In the genomic region with DNA sequence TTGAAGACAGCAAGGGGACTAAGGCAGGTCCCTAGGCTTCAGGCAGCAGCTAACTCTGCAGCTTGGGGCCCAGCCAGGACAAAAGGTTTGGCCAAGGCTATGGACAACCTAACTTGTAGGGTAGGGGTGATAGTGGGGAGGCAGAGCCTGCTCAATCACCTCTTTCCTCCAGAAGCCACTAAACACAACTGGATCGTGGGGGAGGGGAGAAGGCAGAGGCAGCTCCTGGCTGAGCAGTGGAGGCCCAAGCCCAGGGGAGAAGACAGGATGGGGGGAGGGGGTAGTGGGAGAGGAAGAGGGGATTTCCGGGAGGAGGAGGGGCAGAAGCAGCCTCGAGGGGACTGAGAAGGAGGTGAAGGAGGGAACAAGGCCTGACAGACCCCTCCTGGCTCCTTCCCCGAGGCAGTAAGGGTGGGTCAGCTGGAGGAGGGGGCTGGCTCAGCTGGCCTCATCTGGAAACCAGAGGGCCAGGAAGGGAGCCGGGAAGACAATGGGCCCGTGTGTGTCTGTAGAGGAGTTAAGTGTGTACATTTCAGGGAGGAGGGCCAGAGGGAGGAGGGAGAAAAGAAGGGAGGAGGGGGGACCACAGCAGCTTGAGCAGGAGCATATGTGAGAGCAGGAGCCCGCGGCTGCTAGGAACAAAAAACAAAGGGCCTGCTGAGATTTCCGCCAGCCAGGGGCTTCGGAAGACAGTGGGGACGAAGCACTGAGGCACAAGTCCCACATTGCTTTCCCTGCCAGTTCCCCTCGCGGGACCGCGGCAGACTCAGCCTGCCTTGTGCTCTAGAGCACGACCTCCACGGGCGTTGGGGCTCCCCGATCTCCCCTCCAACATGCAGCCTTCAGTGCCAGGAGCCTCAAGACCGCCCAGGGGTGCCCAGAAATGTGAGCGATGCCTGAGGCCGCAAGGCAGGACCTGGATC, we compare ENCODE assay signal across 10 mouse cellular contexts. TPM values are rescaled to one million over a fixed set of nuclear protein-coding genes. Genes with fewer than 3 reads are reported as not detected.
DNase-seq lines count a peak whose midpoint lies in the region; ATAC-seq and TF ChIP-seq lines count a peak whose summit lies in the region.
"Had no signal": no experiment of that assay in that cellular context is flagged by ENCODE, and none has a peak within 500 bp of the region (broad histone marks: within the 10 kb centered on the region; RNA-seq: fewer than 3 reads in every experiment).

No protein-coding gene starts in this region.

- intact Hi-C loops in gastrocnemius, adult 2 months (cut with DNase I): no loop called here

- H3K4me3 ChIP-seq in gastrocnemius, adult 2 months: peak overlapping the region; percentile 90
- peak overlapping the region; percentile 73 for H3K4me3 ChIP-seq in liver, embryonic 15.5 days (replicated peaks)
- H3K4me3 ChIP-seq in olfactory bulb, adult 2 months (ENCODE audit: insufficient read depth, low read depth, low read length): peak overlapping the region; percentile 78

- H3K36me3 ChIP-seq in liver, embryonic 15.5 days (replicated peaks): peaks cover 38% of the 10 kb centered on the region

- peak overlapping the region; percentile 86 for H3K9ac ChIP-seq in liver, embryonic 15.5 days

- H3K9me3 ChIP-seq in liver, embryonic 15.5 days (replicated peaks): no peaks in the 10 kb centered on the region

- no peak for TF ChIP-seq POLR2A in olfactory bulb, adult 2 months (IDR thresholded peaks at IDR 0.05; ENCODE audit: insufficient read depth, low read depth, low read length)

- no peak for ATAC-seq in cerebellum, adult (ENCODE audit: insufficient number of reproducible peaks, low FRiP score, low TSS enrichment)
- no peak for ATAC-seq in liver, embryonic 15.5 days (ENCODE audit: insufficient read depth)
- ATAC-seq in granulocyte monocyte progenitor cell, adult 5-6 weeks (replicated peaks; ENCODE audit: poor library complexity, severe bottlenecking): no peak
- ATAC-seq: Patski had no signal

- TF ChIP-seq CTCF in gastrocnemius, adult 2 months (IDR thresholded peaks at IDR 0.05): no peak
- TF ChIP-seq CTCF in olfactory bulb, adult 2 months (IDR thresholded peaks at IDR 0.05; ENCODE audit: insufficient read depth, low read depth, low read length): no peak

- no peaks in the 10 kb centered on the region for H3K27me3 ChIP-seq in liver, embryonic 15.5 days
- H3K27me3 ChIP-seq: Patski had no signal

- H3K27ac ChIP-seq in gastrocnemius, adult 2 months: peak overlapping the region; percentile 87
- H3K27ac ChIP-seq in liver, embryonic 15.5 days (replicated peaks): peak overlapping the region; percentile 82
- H3K27ac ChIP-seq in olfactory bulb, adult 2 months (ENCODE audit: insufficient read depth, low read depth, low read length): peak overlapping the region; percentile 65

- WGBS in liver, embryonic 15.5 days (ENCODE audit: insufficient replicate concordance): under 1% methylated on average over 22 of the region's 22 CpGs
- WGBS in olfactory bulb, adult 2 months: 3% methylated on average over 22 of the region's 22 CpGs

- peak overlapping the region; percentile 99 for H3K4me2 ChIP-seq in liver, embryonic 15.5 days

- peaks cover 97% of the 10 kb centered on the region for H3K4me1 ChIP-seq in liver, embryonic 15.5 days (replicated peaks)
- peaks cover 35% of the 10 kb centered on the region for H3K4me1 ChIP-seq in olfactory bulb, adult 2 months (ENCODE audit: control insufficient read depth, insufficient read depth, low read length)

- DNase-seq in cerebellum, adult 9-10 months: peak; percentile 39
- DNase-seq in adrenal gland, postnatal 14 days: peak; percentile 90
- DNase-seq in gastrocnemius, adult 2 months: peak; percentile 68
- DNase-seq in induced T-regulatory cell, adult 2 months (ENCODE audit: low read depth): peak; percentile 76

RNA-seq across cellular contexts. Expression of a gene that starts 1.4 kb away (rescaled TPM):
- total RNA-seq in adrenal gland, postnatal 14 days (2021): 47.2 and 50.7 TPM in 2 replicates
- total RNA-seq in gastrocnemius, adult 2 months (2021): 1 to 10 TPM; 2.1 to 2.8 TPM
- polyA plus RNA-seq in liver, embryonic 15.5 days (2015; fragmentation: Nextera tagmentation; extraction: Ambion mirVana): 27.5 and 32.4 TPM in 2 replicates
- not detected in 2 replicates for polyA plus RNA-seq in olfactory bulb, adult 2 months (2012; ENCODE audit: insufficient read depth, insufficient read length, low replicate concordance, missing spikeins)
- total RNA-seq in granulocyte monocyte progenitor cell, adult 5-6 weeks (2014; fragmentation: Nextera tagmentation): 4.9 and 7.3 TPM in 2 replicates
- 2.8 and 3.6 TPM in 2 replicates for total RNA-seq in granulocyte monocyte progenitor cell, adult 5-6 weeks (2017)

RNA-seq across cellular contexts. Expression of a gene that starts 12.5 kb away (rescaled TPM):
- 8.5 and 9.0 TPM in 2 replicates for total RNA-seq in adrenal gland, postnatal 14 days (2021)
- total RNA-seq in gastrocnemius, adult 2 months (2021): under 1 TPM; 0.36 to 0.75 TPM
- polyA plus RNA-seq in liver, embryonic 15.5 days (2015; fragmentation: Nextera tagmentation; extraction: Ambion mirVana): 8.1 and 11.4 TPM in 2 replicates
- polyA plus RNA-seq in olfactory bulb, adult 2 months (2012; ENCODE audit: insufficient read depth, insufficient read length, low replicate concordance, missing spikeins): not detected in 2 replicates
- total RNA-seq in granulocyte monocyte progenitor cell, adult 5-6 weeks (2014; fragmentation: Nextera tagmentation): 3.5 and 14.4 TPM in 2 replicates
- total RNA-seq in granulocyte monocyte progenitor cell, adult 5-6 weeks (2017): 5.8 and 6.1 TPM in 2 replicates

RNA-seq across cellular contexts. Expression of a gene that starts 12.6 kb away (rescaled TPM):
- total RNA-seq in adrenal gland, postnatal 14 days (2021): 36.4 and 46.4 TPM in 2 replicates
- total RNA-seq in gastrocnemius, adult 2 months (2021): 1 to 10 TPM; 1.3 to 1.7 TPM
- 43.3 and 44.5 TPM in 2 replicates for polyA plus RNA-seq in liver, embryonic 15.5 days (2015; fragmentation: Nextera tagmentation; extraction: Ambion mirVana)
- not detected in 2 replicates for polyA plus RNA-seq in olfactory bulb, adult 2 months (2012; ENCODE audit: insufficient read depth, insufficient read length, low replicate concordance, missing spikeins)
- 1.1 and 3.5 TPM in 2 replicates for total RNA-seq in granulocyte monocyte progenitor cell, adult 5-6 weeks (2014; fragmentation: Nextera tagmentation)
- 2.9 and 4.1 TPM in 2 replicates for total RNA-seq in granulocyte monocyte progenitor cell, adult 5-6 weeks (2017)

RNA-seq across cellular contexts. Expression of a gene that starts 19.4 kb away (rescaled TPM):
- total RNA-seq in adrenal gland, postnatal 14 days (2021): 1,759 and 1,890 TPM in 2 replicates
- total RNA-seq in gastrocnemius, adult 2 months (2021): 100 to 1,000 TPM; 760 to 970 TPM
- polyA plus RNA-seq in liver, embryonic 15.5 days (2015; fragmentation: Nextera tagmentation; extraction: Ambion mirVana): 569 and 671 TPM in 2 replicates
- polyA plus RNA-seq in olfactory bulb, adult 2 months (2012; ENCODE audit: insufficient read depth, insufficient read length, low replicate concordance, missing spikeins): 1,288 TPM in 1 of 2 replicates, not detected in the other
- 5,451 and 5,560 TPM in 2 replicates for total RNA-seq in granulocyte monocyte progenitor cell, adult 5-6 weeks (2014; fragmentation: Nextera tagmentation)
- total RNA-seq in granulocyte monocyte progenitor cell, adult 5-6 weeks (2017): 3,079 and 3,080 TPM in 2 replicates

RNA-seq across cellular contexts. Expression of a gene that starts 24.3 kb away (rescaled TPM):
- total RNA-seq in adrenal gland, postnatal 14 days (2021): 89.2 and 92.2 TPM in 2 replicates
- total RNA-seq in gastrocnemius, adult 2 months (2021): 1 to 10 TPM; 3.3 to 4.6 TPM
- 15.2 and 16.3 TPM in 2 replicates for polyA plus RNA-seq in liver, embryonic 15.5 days (2015; fragmentation: Nextera tagmentation; extraction: Ambion mirVana)
- polyA plus RNA-seq in olfactory bulb, adult 2 months (2012; ENCODE audit: insufficient read depth, insufficient read length, low replicate concordance, missing spikeins): not detected in 2 replicates
- total RNA-seq in granulocyte monocyte progenitor cell, adult 5-6 weeks (2014; fragmentation: Nextera tagmentation): 6.1 and 7.2 TPM in 2 replicates
- 1.5 and 3.6 TPM in 2 replicates for total RNA-seq in granulocyte monocyte progenitor cell, adult 5-6 weeks (2017)
- total RNA-seq: neutrophil, adult 5-6 weeks had no signal

Comparison
In these comparisons a context has a peak if more than half of its experiments do, and no peak if none do; other contexts are left out.
1. DNase-seq: peak in every context shown above with its lines; median percentile 90 in adrenal gland, postnatal 14 days; 76 in induced T-regulatory cell, adult 2 months; 68 in gastrocnemius, adult 2 months; 39 in cerebellum, adult 9-10 months.